Mouse (Mus musculus) cerebellum, postnatal 25 days (tissue): ENCODE results near the gene Eif4a3.
"Not testable (repeated sequence)": the region's sequence is repeated elsewhere in the genome, so short reads cannot be mapped to it uniquely, and the experiment has no call there.

Source experiments
- DNase-seq, 2 experiments: peaks; one replicate each; pipeline ENCODE4 v3.0.0; 2021; ENCODE audit warnings: mixed read lengths in 2 of 2

Eif4a3 gene

DNA sequence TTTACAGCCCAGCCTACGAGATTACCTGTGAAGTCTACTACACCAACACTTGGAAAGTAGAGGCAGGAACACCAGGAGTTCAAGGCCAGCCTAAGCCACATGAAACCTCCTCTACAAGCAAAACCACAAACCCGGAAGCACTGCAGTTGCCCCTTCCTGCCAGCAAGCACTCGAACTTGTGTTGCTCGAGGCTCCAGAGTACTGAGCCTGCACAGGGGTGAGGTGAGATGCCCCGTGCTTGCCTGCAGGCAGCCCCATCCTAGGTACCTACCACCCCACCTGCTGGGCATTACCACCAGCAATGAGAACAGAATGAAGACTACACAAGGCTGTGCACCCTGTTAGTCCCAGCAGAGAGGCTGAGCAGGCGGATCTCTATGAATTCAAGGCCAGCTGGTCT, 1.9 kb downstream of the Eif4a3 start:
- no peak for DNase-seq

DNA sequence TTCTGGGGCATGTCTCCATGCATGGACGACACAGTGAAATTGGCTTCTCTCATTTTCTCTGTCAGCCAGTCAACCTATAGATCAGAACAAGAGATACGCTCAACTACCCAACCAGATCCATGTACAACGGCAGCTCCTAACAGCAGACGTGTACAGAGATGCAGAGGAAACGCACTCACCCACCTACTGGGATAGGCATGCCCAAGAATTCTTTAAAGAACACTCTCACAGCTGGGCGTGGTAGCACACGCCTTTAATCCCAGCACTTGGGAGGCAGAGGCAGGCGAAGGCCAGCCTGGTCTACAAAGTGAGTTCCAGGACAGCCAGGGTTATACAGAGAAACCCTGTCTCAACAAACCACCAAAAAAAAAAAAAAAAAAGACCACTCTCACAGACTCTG, 7.0 kb downstream of the Eif4a3 start:
- DNase-seq = not testable (repeated sequence)

DNA sequence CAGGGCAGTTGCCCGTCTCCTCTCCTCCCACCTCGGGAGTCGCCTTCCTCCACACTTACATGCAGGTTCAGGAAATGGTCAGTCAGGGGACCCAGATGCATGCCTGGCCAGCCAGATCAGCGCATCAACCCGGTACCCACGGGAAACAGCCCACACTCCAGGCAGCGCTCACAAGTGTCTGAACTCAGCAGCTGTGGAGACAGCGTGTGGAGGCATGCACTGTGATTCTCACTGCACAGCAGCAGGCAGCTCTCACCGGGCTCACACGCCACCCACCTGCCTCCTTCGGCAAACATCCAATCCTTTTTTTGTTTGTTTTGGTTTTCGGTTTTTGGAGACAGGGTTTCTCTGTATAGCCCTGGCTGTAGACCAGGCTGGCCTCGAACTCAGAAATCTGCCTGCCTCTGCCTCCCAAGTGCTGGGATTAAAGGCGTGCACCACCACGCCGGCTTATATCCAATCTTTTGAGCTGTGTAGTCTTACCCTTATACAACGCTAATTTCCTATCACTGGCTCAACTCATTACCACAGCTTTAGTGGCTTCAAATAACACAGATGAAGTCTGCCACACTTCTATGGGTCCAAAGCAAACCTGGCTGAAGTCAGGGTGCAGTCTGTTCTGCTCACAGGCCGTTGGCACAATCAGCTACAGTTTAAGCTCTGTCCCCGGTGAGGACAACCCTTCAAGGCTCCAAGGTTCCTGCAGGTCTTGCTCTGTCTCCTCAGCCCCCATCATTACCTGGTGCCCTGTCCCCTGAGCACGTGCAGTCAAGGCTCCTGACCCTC, 12.5 kb downstream of the Eif4a3 start:
- DNase-seq = peak; percentile 48 to 57

DNA sequence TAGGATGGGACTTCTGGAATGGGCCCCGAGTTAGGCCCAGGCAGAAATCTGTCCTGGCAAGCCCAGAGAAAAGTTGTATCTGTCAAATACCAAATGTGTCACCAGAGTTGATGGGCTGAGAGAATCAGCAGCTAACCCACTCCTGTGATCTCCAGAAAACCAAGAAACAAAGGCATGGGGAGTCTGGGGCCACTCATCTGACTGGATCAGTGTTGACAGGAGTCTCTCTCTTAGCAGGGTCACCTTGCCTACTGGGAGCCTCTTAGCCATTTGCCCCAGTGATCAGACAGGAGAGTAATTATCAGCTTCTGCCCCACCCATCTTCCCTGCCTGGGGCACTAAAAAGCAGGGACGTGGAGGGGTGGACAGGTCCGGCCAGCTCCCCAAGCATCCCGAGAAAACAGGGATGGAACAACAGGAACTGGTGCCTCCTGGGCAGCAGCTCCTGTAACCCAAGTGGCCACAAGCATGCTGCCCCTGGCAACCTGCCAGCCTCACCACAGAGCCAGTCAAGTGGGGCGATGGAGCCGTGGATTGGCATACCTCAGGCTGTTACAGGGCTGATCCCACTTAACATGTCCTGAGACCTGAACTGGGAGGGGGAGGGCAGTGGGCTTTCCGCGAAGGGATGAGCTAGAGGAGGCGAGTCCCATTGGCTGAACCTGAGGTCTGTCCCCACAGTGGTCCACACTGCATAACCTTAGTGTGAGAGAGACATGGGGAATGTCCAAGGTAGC, 13.9 kb downstream of the Eif4a3 start:
- peak; percentile 55 to 72 for DNase-seq

DNA sequence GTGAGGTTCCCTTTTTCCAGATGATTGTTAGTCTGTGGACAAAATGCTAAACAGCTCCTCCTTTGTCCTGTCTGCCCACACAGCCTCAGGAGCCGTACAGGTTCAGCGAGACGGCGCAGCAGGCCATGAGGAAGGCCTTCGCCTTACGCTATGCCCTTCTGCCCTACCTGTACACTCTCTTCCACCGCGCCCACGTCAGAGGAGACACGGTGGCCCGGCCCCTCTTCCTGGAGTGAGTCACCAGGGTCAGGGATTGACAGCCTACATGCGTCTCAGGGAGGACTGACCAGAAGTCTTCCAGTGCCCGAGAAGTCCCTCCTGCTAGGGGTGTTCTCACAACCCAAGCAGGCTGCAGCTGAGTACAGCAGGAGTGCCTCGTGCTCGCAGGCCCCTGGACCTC, 18.9 kb downstream of the Eif4a3 start:
- DNase-seq = no peak

DNA sequence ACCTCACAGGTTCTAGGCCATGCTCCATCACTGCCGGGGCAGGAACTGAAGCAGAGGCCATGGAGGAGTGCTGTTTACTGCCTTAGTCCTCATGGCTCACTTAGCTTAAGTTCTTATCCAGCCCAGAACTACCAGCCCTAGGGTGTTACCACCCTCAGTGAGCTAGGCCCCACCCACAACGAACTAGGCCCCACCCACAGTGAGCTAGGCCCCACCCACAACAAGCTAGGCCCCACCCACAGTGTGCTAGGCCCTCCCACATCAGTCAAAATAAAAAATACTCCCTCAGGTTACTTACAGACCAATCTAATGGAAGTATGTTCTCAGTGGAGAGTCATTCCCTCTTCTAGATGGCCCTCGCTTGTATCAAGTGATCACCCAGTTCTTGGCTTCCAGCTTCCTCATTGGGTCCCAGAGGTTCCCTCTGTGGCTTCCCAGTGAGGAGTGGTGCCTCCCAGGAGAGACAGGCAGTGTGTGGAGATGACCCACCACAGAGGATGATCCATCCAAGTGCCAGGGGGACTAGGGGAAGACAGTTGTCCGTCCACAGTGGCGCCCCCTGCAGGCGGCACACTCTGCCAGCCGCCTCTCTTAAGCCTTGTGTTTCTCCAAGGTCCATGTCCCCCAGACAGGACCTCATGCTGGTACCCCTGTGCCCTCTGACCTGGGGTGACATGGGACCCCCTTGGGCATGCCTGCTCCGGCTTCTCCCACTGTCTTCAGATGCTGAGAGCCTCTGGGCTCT, 26.5 kb downstream of the Eif4a3 start:
- no peak for DNase-seq

DNA sequence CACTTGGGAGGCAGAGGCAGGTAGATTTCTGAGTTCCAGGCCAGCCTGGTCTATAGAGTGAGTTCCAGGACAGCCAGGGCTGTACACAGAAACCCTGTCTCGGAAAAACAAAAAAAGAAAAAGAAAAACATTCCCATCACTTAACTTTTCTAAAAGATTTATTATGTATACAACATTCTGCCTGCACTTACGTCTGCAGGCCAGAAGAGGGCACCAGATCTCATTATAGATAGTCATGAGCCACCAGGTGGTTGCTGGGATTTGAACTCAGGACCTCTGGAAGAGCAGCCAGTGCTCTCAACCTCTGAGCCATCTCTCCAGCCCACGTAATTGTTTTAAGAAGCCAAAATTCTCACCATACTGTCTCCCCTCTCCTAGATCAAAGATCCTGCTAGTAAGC, 27.4 kb downstream of the Eif4a3 start:
- not testable (repeated sequence) for DNase-seq

DNA sequence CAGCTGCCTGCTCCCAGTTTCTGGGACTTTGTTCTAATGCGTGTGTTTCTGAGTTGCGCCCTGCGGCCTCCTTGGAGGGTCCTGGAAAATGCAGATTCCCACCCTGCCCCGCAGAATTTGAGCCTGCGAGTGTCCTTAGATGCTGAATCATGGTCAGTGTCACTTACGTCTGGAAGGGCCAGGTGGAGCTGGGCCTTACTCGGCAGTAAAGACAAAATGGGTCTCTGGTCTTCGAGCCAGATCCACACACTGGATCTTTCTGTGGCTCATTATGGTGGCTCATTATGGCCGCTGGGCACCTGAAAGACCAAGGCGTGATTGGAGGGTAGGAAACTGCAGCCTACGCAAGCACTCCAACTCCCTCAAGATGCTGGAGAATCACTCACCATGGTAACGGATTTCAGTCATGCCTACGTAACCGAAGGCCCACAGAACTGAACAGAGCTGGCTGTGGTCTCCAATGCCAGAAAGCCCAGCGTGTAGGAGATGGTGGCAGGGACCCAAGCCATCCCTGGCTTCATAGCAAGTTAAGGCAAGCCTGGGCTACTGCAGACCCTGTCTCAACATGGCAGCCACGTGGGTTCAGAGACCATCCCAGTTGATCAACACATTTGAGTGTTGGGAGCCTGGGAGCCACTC, 31.2 kb downstream of the Eif4a3 start:
- DNase-seq = peak; percentile 39 to 55

DNA sequence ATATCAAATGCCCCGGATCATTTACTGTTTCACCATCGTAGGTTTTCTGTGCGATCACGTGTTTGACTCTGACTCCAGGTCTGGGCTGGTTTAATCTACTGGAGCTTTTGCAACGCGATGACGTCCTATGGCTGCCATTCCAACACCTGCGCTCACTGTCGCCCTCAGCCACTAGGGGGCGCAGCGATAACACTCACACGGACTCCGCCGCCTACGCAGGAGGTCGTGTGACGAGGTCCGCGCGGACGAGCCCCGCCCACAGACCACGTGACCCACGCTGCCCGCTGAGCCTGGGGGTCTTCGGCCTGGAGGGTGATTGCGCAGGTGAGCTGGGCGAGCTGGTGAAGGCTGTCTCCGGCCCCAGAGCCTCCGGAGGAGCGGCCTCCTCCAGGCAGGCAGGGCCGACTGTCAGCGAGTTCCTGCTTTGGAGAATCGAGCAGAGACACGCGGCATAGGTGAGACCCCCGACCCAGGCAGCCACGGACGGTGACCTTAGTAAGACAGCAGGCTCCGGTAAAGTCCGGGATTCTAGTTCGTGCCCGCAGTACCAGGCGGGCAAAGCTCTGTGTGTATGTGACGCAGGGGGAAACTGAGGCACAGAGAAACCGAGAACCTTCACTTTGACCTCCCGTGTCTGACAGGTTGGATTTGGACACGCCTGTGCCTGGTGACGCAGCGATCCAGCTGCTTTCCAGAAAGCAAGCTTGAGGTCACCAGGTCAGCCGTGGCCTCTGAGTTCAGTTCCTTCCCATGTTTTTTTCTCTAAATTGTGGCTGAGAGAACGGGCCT, 31.9 kb downstream of the Eif4a3 start, which contains the start of gene Gaa:
Gene Gaa, plus strand, starts transcription at position 120 of the 789 bp plus-strand sequence.
- DNase-seq = peak; percentile 98 to 99

DNA sequence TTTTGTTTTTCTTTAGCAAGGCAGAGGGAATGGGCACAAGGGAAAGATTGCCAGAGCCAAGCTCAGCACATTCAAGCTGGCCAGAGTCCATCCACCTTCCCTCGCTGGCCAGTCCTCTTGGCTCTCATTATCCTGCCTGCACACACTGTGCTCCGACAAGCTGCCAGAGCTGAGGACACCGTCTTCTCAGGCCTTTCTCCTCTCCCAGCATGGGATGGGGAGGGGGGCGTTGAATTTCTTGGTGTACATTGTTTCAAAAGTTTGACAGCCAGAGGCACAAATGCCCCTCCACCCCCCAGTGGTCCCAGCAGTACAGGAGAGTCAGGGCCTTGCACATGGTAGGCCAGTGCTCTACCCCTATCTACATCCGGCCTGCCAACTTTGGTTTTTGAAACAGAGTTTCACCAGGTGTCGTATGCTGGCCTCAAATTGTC, 32.6 kb downstream of the Eif4a3 start:
- DNase-seq = peak; percentile 84 to 89

DNA sequence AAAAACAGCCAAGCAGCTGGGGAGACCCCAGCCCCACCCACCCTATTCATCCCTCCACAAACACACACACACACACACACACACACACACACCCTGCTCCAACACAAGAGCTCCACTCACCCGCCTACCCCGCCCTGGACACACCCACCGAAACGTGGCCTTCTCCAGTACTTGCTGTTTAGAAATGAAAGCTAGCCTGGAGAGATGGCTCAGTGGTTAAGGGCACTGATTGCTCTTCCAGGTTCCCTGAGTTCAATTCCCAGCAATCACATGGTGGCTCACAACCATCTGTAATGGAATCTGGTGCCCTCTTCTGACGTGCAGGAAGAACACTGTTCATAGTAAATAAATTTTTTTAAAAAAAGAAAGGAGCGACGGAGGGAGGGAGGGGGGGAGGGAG, 34.1 kb downstream of the Eif4a3 start:
- DNase-seq = peak in 1 of 2 experiments; percentile 24

DNA sequence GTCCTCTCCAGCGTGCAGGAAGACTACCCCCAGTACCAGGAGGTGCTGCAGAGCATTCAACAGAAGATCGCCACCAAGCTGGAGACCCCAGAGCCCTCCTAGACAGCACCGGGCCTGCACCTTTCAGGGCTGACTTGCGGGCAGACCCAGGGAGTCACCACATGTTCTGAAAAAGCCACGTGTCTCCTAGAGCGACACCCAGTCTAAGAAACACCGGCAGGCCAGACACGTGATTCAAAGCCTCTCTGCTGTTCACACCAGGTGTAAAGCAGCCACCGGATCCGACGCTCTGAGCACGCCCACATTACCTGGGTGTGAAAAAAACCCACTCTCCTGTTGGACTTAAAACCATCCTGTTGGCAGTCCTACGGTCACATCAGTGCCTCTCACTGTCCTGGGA, 35.5 kb downstream of the Eif4a3 start:
- no peak for DNase-seq

DNA sequence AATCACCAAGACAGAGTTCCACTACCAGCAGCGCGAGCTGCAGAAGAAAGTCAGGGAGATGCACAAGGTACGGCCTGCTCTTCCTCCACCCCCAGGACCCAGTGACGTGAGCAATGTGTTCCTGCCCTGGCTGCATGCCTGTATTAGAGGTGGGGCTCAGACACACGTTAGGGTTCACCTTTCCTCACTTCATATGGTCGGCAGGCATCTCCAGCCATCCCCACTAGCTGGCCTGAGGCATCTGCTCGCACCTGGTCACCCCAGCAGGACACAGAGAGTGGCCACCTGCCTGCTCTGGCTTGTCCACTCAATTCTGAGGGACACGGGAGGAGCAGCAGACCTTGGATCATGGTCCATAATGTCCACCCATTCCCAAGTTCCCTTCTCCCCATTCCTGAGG, 39.9 kb downstream of the Eif4a3 start:
- DNase-seq = peak in 1 of 2 experiments; percentile 52

DNA sequence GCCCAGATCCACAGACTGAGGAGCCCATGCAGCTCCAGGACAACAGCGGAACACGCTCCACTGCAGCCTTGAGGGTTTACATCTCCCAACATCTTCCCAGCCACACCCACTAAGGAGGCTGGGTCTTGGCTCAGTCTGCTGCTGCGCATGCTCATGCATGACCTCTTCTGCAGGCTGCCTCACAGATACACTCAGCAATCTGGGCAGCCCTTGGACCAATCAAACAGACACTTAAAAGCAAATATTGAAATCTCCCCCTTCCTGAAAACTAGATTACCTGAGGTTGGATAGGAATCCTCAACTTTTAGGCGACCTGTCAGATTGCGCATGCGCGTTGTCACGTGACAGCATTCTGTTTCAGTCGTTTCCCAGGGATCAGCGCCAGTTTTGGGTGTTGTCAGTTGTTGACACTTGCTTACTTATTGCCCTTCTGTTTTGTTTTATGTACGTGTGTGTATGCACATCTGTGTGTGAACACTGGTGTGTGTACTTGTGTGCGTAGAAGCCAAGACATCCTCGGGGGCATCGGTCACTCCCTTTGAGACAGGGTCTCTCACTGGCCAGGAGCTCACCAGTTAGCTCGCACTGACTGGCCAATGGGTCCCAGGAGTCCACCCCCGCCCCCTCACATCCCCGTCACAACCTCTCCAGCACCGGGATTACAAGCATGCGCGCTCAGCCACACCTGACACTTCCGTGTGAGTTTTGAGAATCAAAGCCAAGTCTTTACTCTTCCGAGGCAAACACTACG, 41.1 kb downstream of the Eif4a3 start:
- DNase-seq = peak; percentile 73 to 79

DNA sequence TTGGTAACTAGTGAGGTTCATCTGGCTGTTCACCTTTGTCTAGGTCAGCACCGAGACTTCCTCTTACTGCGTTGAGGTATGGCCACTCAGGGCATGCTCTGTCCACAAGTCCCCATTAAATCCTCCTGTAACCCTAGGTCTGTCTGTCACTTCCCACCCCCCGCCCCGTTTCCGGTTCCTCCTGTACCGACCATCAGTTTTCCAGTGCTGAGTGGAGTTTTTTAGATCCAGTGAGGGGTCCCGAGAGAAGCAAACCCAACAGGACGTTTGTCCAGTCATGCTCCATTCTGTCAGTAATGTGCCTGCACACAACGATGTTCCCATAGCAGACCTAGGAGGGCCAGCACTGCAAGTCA, 41.7 kb downstream of the Eif4a3 start:
- DNase-seq = peak in 1 of 2 experiments; percentile 5

DNA sequence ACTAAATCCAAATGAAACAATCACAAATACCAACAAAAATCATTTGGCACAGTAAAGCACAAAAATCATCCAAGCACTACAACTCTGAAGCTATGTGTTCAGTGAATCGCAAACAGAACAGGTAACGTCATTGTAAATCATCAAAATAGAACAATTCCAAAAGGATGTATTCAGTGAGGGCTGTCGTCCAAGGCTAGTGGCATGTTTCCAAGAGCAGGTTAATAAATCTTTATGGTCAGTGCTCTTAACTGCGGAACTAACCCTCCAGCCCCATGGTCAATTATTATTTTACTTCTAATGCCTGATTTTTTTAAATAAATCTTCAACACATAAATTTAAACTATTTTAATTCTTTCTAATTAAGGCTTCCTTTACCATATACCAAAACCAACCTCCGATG, 43.3 kb downstream of the Eif4a3 start:
- DNase-seq = peak in 1 of 2 experiments; percentile 55

DNA sequence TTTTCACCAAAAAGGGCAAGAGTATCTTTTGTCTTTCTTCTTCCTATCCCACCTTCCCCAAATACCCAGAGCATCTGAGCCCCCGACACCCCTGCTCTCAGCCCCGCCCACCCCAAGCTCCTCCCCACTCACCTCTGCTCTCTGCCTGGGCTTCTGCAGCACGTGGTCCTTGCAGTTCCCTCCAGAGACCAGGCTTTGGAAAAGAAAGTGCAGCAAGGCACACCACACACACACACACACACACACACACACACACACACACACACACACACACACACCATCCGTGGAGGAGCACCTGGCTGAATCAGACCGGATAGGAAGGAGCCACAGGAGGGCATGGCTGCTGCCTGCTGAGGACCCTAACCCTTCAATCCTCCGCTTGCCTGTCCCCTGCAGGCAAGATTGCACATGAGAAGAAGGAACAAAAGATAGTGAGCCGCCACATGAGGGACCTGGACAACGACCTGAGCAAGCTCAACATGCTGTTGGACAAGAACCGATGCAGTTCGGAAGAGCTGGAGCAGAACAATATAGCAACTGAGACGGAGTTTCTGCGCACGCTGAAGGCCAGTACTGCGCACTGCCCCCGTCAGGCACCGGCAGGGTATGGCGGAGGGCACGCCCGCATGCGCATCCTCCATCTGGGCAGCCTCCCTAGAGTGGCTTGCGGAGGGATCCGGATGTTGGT, 46.9 kb downstream of the Eif4a3 start:
- DNase-seq = peak; percentile 67 to 82

DNA sequence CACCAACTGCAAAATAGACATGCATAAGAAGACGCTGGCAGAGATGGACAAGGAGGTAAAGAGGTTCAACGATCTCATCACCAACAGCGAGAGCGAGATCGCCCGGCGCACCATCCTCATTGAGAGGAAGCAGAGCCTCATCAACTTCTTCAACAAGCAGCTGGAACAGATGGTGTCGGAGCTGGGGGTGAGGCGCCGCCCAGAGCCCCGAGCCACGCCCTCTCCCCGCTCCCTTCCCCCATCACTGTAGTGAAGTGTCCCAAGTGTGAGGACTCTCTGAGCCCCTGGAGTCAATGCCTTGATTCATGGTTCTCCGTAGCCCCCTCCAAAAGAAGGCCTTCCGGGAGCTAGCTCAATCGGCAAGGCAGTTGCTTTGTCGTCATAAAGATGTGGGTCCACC, 48.9 kb downstream of the Eif4a3 start:
- peak in 1 of 2 experiments; percentile 10 for DNase-seq

DNA sequence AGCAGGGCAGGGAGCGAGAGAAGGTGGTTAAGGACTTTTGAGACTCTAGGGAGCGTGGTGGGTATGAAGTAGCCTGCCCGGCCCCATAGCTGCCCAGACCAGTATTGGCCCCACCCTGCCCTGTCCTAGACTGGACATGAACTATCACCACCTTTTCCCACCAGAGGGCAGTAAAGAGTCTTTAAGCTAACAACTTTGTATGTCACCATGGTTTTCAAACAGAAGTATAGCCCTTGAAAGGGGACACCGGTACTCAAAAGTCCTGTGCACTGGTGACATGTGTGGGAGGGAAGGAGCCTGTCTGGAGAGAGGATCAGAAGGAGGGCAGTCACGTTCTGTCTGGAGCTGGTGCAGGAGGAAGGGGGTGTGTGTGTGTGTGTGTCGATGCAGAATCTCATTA, 50.9 kb downstream of the Eif4a3 start:
- peak; percentile 69 to 85 for DNase-seq

DNA sequence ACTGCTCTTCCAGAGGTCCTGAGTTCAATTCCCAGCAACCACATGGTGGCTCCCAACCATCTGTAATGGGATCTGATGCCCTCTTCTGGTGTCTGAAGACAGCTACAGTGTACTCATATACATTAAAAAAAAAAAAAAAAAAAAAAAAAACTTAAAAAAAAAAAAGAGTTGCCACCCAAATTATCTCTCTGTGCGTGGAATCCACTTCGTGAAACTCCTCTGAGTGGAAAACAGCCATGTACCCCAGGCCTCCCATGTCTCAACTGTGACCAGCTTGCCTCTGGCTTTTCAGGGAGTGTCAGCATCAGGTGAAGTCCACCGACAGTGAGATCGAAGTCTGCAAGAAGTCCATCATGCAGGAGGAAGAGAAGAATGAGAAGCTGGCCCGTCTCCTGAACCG, 54.3 kb downstream of the Eif4a3 start:
- DNase-seq = not testable (repeated sequence)

DNA sequence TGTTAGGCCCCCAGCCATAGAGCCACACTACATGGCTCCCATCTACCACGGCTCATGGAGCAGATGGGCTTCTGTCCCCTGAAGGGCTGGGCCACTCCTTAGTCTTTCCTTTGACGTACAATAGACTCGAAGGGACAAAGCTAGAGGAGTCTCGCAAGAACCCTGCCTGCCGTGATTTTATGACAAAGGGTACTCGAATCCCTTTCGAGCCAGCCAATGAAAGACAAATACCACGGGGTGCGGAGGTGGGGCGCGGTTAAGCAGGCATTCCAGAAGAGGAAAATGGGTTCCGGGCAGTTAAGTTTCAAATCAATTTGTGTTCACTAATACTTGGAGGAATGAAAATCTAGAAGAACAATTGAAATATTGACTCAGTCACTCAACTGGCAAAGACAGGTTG, 60.4 kb downstream of the Eif4a3 start:
- peak in 1 of 2 experiments; percentile 3 for DNase-seq
